Mouse (Mus musculus): Measurements from ENCODE around the gene Plppr1.

- TF ChIP-seq CTCF (IDR thresholded peaks at IDR 0.05; ENCODE audit: low read depth, low read length) (no peak), EP300 (IDR thresholded peaks at IDR 0.05; ENCODE audit: insufficient read depth, low read depth, low read length) (no peak)
Observed at GRCm38 (mm10) chr4:49057916-49058315, 1.2 kb upstream of the Plppr1 start.
